Mouse (Mus musculus): Measurements from ENCODE around the gene Opcml. TPM values are rescaled to one million over a fixed set of nuclear protein-coding genes. Genes with fewer than 3 reads are reported as not detected.

Gene Opcml
- polyA plus RNA-seq, 1 experiment from 2014 or later, result 1.6 TPM

- no peaks in the 10 kb centered on the region for H3K36me3 ChIP-seq (ENCODE audit: control insufficient read depth, insufficient read depth, low read length)
- no peak overlapping the region for H3K4me2 ChIP-seq
- 48% methylated on average over 10 of the region's 10 CpGs for WGBS
- no peaks in the 10 kb centered on the region for H3K9me3 ChIP-seq (ENCODE audit: control insufficient read depth, low read length)
- ATAC-seq (replicated peaks; ENCODE audit: low FRiP score) (no peak), DNase-seq (ENCODE audit: low spot score) (no peak)
- H3K27ac ChIP-seq (ENCODE audit: low read depth, low read length), result no peak overlapping the region
- no peaks in the 10 kb centered on the region for H3K4me1 ChIP-seq (replicated peaks; ENCODE audit: control insufficient read depth, insufficient read depth, low read length)
- no peak overlapping the region for H3K4me3 ChIP-seq (ENCODE audit: low read depth, low read length)
- no peak overlapping the region for H3K9ac ChIP-seq (ENCODE audit: low read depth, low read length)
- no peaks in the 10 kb centered on the region for H3K27me3 ChIP-seq (replicated peaks; ENCODE audit: control insufficient read depth, insufficient read depth, low read length)
Measured at GRCm38 (mm10) chr9:28336511-28337208, 546.1 kb downstream of the Opcml start.

- H3K9ac ChIP-seq (ENCODE audit: low read depth, low read length), result no peak overlapping the region
- 52% methylated on average over 2 of the region's 2 CpGs for WGBS
- H3K4me2 ChIP-seq, result no peak overlapping the region
- no peaks in the 10 kb centered on the region for H3K4me1 ChIP-seq (replicated peaks; ENCODE audit: control insufficient read depth, insufficient read depth, low read length)
- no peaks in the 10 kb centered on the region for H3K27me3 ChIP-seq (replicated peaks; ENCODE audit: control insufficient read depth, insufficient read depth, low read length)
- DNase-seq (ENCODE audit: low spot score), result no peak
- H3K4me3 ChIP-seq (ENCODE audit: low read depth, low read length), result no peak overlapping the region
- no peaks in the 10 kb centered on the region for H3K9me3 ChIP-seq (ENCODE audit: control insufficient read depth, low read length)
- H3K27ac ChIP-seq (ENCODE audit: low read depth, low read length), result no peak overlapping the region
- no peaks in the 10 kb centered on the region for H3K36me3 ChIP-seq (ENCODE audit: control insufficient read depth, insufficient read depth, low read length)
- ATAC-seq (replicated peaks; ENCODE audit: low FRiP score), result no peak
Measured at GRCm38 (mm10) chr9:28337837-28338236, 547.3 kb downstream of the Opcml start.

GRCm38 (mm10) chr9:28354978-28355377 lies 564.4 kb downstream of the Opcml start:
- ATAC-seq (replicated peaks; ENCODE audit: low FRiP score), result no peak
- H3K36me3 ChIP-seq (ENCODE audit: control insufficient read depth, insufficient read depth, low read length), result no peaks in the 10 kb centered on the region
- H3K9ac ChIP-seq (ENCODE audit: low read depth, low read length), result no peak overlapping the region

GRCm38 (mm10) chr9:28357946-28358345 lies 567.4 kb downstream of the Opcml start:
- Histone ChIP-seq H3K36me3 (ENCODE audit: control insufficient read depth, insufficient read depth, low read length) (no peaks in the 10 kb centered on the region), H3K4me1 (replicated peaks; ENCODE audit: control insufficient read depth, insufficient read depth, low read length) (no peaks in the 10 kb centered on the region), H3K27me3 (replicated peaks; ENCODE audit: control insufficient read depth, insufficient read depth, low read length) (no peaks in the 10 kb centered on the region), H3K4me3 (ENCODE audit: low read depth, low read length) (no peak overlapping the region), H3K9ac (ENCODE audit: low read depth, low read length) (no peak overlapping the region), H3K4me2 (no peak overlapping the region), H3K9me3 (ENCODE audit: control insufficient read depth, low read length) (no peaks in the 10 kb centered on the region), H3K27ac (ENCODE audit: low read depth, low read length) (no peak overlapping the region)
- WGBS, result 61% methylated on average over 3 of the region's 3 CpGs
- DNase-seq (ENCODE audit: low spot score), result no peak
- no peak for ATAC-seq (replicated peaks; ENCODE audit: low FRiP score)

More at GRCm38 (mm10) chr9:28354978-28355377, 564.4 kb downstream of the Opcml start:
- H3K9me3 ChIP-seq (ENCODE audit: control insufficient read depth, low read length), result no peaks in the 10 kb centered on the region
- no peaks in the 10 kb centered on the region for H3K27me3 ChIP-seq (replicated peaks; ENCODE audit: control insufficient read depth, insufficient read depth, low read length)
- DNase-seq (ENCODE audit: low spot score), result no peak
- H3K4me3 ChIP-seq (ENCODE audit: low read depth, low read length), result no peak overlapping the region
- H3K4me1 ChIP-seq (replicated peaks; ENCODE audit: control insufficient read depth, insufficient read depth, low read length), result no peaks in the 10 kb centered on the region
- H3K4me2 ChIP-seq, result no peak overlapping the region
- no peak overlapping the region for H3K27ac ChIP-seq (ENCODE audit: low read depth, low read length)

- Histone ChIP-seq H3K36me3 (ENCODE audit: control insufficient read depth, insufficient read depth, low read length) (no peaks in the 10 kb centered on the region), H3K4me2 (no peak overlapping the region)
Measured at GRCm38 (mm10) chr9:28360691-28361090, 570.1 kb downstream of the Opcml start.

GRCm38 (mm10) chr9:28364473-28365159 lies 574.0 kb downstream of the Opcml start:
- Histone ChIP-seq H3K36me3 (ENCODE audit: control insufficient read depth, insufficient read depth, low read length) (no peaks in the 10 kb centered on the region), H3K4me2 (no peak overlapping the region), H3K9me3 (ENCODE audit: control insufficient read depth, low read length) (no peaks in the 10 kb centered on the region), H3K9ac (ENCODE audit: low read depth, low read length) (no peak overlapping the region), H3K27me3 (replicated peaks; ENCODE audit: control insufficient read depth, insufficient read depth, low read length) (no peaks in the 10 kb centered on the region), H3K4me3 (ENCODE audit: low read depth, low read length) (no peak overlapping the region), H3K4me1 (replicated peaks; ENCODE audit: control insufficient read depth, insufficient read depth, low read length) (no peaks in the 10 kb centered on the region), H3K27ac (ENCODE audit: low read depth, low read length) (no peak overlapping the region)
- ATAC-seq (replicated peaks; ENCODE audit: low FRiP score) (no peak), DNase-seq (ENCODE audit: low spot score) (no peak)
- WGBS, result 78% methylated on average over 10 of the region's 10 CpGs

More at GRCm38 (mm10) chr9:28360691-28361090, 570.1 kb downstream of the Opcml start:
- H3K27ac ChIP-seq (ENCODE audit: low read depth, low read length), result no peak overlapping the region
- H3K4me1 ChIP-seq (replicated peaks; ENCODE audit: control insufficient read depth, insufficient read depth, low read length), result no peaks in the 10 kb centered on the region
- no peak overlapping the region for H3K9ac ChIP-seq (ENCODE audit: low read depth, low read length)
- DNase-seq (ENCODE audit: low spot score) (no peak), ATAC-seq (replicated peaks; ENCODE audit: low FRiP score) (no peak)
- H3K9me3 ChIP-seq (ENCODE audit: control insufficient read depth, low read length), result no peaks in the 10 kb centered on the region
- H3K4me3 ChIP-seq (ENCODE audit: low read depth, low read length), result no peak overlapping the region
- H3K27me3 ChIP-seq (replicated peaks; ENCODE audit: control insufficient read depth, insufficient read depth, low read length), result no peaks in the 10 kb centered on the region
- WGBS, result 89% methylated on average over 2 of the region's 2 CpGs

- Histone ChIP-seq H3K27ac (ENCODE audit: low read depth, low read length) (no peak overlapping the region), H3K4me1 (replicated peaks; ENCODE audit: control insufficient read depth, insufficient read depth, low read length) (no peaks in the 10 kb centered on the region), H3K36me3 (ENCODE audit: control insufficient read depth, insufficient read depth, low read length) (no peaks in the 10 kb centered on the region), H3K9me3 (ENCODE audit: control insufficient read depth, low read length) (no peaks in the 10 kb centered on the region), H3K4me2 (no peak overlapping the region), H3K4me3 (ENCODE audit: low read depth, low read length) (no peak overlapping the region), H3K27me3 (replicated peaks; ENCODE audit: control insufficient read depth, insufficient read depth, low read length) (no peaks in the 10 kb centered on the region), H3K9ac (ENCODE audit: low read depth, low read length) (no peak overlapping the region)
- ATAC-seq (replicated peaks; ENCODE audit: low FRiP score), result no peak
- WGBS, result 80% methylated on average over 2 of the region's 2 CpGs
- no peak for DNase-seq (ENCODE audit: low spot score)
Measured at GRCm38 (mm10) chr9:28365160-28365473, 574.5 kb downstream of the Opcml start.

- Histone ChIP-seq H3K4me1 (replicated peaks; ENCODE audit: control insufficient read depth, insufficient read depth, low read length) (no peaks in the 10 kb centered on the region), H3K27ac (ENCODE audit: low read depth, low read length) (no peak overlapping the region), H3K9ac (ENCODE audit: low read depth, low read length) (no peak overlapping the region), H3K27me3 (replicated peaks; ENCODE audit: control insufficient read depth, insufficient read depth, low read length) (no peaks in the 10 kb centered on the region), H3K9me3 (ENCODE audit: control insufficient read depth, low read length) (no peaks in the 10 kb centered on the region), H3K4me3 (ENCODE audit: low read depth, low read length) (no peak overlapping the region), H3K4me2 (no peak overlapping the region), H3K36me3 (ENCODE audit: control insufficient read depth, insufficient read depth, low read length) (no peaks in the 10 kb centered on the region)
- ATAC-seq (replicated peaks; ENCODE audit: low FRiP score), result no peak
- 53% methylated on average over 5 of the region's 5 CpGs for WGBS
- DNase-seq (ENCODE audit: low spot score), result no peak
Measured at GRCm38 (mm10) chr9:28386527-28387175, 596.1 kb downstream of the Opcml start.
